Mouse (Mus musculus): Measurements from ENCODE around the gene Kcng4. TPM values are rescaled to one million over a fixed set of nuclear protein-coding genes. Genes with fewer than 3 reads are reported as not detected.

The Kcng4 gene
- total RNA-seq (2021): 1 to 10 TPM; 3.6 to 3.7 TPM

DNA sequence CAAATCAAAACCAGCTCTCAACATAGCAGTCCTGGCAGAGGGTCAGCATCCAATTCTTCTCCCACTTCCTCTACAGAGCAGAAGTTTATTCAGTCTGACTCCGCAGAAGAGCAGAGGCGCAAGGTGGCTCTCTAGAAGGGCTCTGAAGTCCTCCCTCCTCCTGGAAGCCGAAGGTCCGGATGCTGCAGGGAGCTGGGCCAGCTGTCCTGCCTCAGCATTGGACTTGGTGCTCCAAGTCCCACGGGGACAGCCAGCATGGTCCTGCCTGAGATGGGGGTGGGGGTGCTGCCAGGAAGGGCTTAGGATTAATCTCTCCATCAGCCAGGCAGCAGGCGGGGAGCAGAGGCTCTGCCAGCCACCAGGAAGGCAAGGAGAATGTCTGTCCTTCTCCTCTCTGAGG, at the start of gene Kcng4:
TSS of gene Kcng4 (minus strand) at position 303 of the 400 bp plus-strand sequence.
- DNase-seq: peak in 1 of 2 experiments; percentile 11

DNA sequence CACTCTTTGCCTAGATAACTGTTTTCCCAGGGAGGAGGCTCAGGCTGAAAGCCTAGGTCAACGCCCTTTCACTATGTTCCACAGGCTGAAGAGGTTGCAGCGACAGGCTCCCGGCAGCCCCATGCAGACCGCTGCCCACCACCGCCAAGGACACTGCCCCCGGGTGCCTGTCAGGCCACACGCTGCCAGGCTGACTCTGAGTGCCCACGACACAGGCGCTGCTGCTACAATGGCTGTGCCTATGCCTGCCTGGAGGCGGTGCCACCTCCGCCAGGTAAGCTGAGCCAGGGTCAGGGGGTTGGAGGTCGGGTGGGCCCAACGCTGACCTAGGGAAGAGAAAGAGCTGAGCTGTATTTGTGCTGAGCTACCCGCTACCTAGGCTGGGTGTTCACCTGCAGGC, 43.7 kb upstream of the Kcng4 start:
- no peak for DNase-seq

DNA sequence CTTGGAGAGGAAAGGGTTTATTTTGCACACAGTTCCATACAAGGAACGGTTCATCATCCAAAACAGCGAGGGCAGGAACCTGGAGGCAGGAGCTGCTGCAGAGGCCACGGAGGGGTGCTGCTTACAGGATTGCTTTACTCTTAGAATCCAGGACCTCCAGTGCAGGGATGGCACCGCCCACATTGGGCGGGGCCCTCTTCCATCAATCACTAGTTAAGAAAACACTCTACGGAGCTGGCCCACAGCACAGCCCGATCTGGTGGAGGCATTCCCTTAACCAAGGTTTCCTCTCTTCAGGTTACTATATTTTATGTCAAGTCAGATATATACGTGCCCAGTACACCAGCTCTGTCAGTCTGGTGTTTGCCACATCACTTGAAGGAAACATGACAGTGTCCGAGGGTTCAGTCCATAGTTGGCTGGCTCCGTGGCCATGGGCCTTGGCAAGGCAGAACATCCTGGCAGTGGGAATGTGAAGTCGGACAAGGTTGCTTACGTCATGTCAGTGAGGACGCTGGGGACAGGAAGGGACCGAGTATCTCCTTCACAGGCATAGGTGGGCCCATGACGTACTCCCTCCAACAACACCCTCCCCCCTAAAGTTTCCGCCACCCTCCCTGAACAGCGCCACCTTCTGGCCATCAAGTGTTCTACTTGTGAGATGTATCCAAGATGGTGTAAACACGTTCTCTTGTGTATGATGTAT, 42.8 kb upstream of the Kcng4 start:
- DNase-seq: no peak

DNA sequence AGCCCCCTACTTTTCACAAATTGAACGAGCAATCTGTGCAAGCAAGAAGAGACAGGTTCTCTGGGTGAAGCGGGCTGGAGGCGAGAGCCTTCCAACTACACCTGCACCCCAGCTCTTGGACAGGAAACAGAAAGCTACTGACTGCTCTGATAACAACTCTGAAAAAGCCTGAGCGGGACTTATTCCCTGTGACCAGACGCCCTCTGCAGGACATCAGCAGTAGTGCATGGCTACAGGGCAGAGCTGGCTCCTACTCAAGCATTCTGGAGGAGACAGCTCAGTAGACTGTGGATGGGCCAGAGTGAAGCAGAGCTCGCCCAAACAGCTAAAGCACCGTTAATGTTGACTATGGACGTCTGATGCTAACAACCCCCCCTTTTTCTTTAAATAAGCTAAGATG, 40.9 kb upstream of the Kcng4 start:
- DNase-seq: peak; percentile 85 to 87

DNA sequence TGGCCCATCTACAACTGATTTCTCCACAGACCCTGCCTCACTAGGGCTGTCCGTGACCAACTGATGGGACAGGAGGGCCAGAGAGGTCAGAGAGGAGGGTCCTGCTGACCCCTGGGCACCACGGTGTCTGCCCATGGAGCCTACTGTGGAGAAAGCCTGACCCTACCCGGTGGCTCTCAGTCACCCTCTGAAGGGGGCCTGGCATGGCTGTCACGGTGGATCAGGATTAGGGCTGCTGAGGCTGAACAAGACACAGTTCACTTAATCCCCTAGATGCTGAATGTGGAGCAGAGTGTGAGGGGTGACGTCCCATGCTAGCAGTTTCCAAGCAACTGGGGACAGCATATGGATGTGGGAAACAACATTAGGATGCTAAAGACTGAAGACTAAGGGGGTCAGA, 40.0 kb upstream of the Kcng4 start:
- DNase-seq: no peak

DNA sequence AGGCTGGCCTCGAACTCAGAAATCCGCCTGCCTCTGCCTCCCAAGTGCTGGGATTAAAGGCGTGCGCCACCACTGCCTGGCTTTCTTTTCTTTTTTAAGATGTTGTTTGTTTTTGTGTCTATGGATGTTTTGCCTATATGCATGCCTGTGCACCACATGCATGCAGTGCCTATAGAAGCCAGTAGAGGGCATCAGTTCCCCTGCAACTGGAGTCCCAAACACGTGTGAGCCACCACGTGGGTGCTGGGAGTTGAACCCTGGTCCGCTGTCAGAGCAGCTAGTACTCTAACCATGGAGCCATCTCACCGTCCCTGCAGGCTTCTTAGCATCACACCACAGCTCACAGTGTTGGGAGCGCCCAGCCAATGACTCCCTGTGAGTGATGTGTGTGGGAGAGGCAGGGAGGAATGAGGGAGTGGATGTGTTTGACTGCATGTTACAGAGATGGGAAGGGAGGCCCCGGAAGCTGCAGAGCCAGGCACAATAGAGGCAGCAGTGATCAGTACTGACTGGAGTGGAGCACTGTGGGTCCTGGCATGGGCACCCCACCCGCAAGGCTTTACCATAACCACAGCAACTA, 38.6 kb upstream of the Kcng4 start:
- no peak for DNase-seq

DNA sequence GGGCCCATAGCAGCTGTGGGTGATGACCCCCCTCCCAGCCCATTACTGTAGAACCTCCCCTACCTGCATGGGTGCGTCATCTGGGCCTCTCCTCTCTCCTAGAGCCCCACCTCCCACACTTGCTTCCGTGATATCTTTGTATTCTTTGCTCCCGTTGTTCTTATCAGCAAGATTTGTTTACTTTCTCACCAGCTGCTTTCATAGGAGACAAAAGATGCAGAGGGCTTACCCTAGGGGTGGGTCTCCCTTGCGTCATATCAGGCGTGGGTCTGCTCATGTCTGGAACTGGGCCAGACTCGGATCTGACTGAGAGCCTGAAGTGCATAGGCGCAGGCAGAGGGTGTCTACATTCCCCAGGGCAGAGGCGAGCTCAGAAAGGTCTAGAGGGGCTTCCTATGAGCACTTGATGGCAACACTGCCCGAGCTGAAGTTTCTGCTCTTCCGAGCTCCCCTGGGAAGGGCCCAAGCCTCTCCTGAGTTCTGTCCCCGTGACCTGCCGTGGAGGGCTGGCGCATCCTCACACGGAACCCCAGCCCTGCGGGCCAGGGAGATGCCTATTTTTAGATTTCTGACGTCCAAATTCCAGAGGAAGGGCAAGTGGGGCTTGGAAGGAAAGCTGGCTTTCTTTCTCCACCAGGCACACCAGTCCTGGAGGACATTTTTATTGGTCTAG, 35.1 kb upstream of the Kcng4 start:
- DNase-seq: no peak

DNA sequence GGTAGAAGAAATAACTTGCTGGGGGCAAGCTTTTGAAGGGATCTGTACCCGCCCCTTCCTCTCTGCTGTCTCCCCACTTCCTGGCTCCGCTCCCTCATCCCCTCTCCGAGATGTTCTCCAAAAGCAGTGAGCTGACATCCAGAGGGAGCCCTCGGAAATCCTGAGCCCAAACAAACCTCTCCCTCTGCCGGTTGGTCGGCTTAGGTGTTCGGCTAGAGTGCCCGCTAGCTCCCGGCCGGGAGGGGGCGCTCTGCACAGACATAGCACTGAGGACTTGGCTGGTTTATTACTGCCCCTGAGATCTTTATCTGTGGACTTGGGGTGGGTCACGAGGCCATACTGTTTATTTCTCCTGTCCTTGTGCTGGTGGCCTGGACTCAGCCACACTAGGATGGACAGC, 33.8 kb upstream of the Kcng4 start:
- no peak for DNase-seq

DNA sequence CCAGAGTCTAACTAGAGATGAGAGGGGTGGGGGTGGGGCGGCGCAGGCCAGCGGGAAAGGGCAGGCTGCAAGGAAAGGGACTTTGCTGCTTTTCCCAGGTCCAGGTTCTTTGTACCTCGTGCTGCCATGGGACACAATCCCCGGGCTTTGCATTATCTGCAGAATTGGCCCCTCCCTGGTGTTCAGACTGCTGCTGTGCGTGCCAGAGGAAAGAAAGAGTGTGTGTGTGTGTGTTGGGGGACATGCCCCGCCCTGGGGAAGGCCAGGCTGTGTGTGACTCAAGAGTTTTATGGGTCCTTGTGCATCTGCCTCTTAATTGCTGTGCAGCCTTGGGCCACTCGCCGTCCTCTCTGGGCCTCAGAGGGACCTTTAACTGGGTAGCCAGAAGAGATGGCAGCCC, 33.0 kb upstream of the Kcng4 start:
- DNase-seq: no peak

DNA sequence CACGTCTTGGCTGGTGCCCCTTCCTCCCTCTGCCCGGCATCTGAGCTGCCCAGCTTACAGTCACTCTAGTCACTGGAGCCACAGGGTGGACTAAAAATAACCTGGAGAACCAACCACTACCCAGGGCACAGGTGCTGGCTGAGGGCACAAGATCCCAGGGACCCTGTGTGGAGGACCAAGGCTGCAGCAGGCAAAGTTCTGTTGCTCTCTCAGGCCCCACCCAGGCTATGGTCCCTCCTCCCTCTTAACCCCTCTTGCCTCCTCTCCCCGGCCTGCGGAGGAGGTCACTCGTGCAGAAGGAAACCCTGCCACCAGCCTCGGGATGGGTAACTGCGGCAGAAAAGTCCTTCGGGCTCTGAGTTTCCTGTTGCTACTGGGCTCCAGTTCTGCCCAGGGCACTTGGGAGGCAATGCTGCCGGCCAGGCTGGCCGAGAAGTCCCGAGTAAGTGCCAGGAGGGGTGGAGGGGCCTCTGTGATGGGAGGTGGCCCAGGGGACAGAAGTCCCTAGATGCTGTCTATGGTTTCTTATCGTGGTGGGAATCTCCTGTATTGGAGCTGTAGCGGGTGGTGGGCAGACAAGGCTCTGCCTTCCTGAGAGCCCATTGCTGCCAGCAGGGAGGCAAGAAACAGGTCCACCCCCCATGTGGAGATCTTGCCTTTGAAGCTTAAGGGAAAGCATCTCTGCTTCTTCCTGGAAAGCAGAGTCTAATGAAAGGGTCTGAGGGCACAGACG, 30.9 kb upstream of the Kcng4 start, which contains the start of gene Wfdc1:
TSS of gene Wfdc1 (plus strand) at position 147 of the 733 bp plus-strand sequence.
- DNase-seq: no peak

DNA sequence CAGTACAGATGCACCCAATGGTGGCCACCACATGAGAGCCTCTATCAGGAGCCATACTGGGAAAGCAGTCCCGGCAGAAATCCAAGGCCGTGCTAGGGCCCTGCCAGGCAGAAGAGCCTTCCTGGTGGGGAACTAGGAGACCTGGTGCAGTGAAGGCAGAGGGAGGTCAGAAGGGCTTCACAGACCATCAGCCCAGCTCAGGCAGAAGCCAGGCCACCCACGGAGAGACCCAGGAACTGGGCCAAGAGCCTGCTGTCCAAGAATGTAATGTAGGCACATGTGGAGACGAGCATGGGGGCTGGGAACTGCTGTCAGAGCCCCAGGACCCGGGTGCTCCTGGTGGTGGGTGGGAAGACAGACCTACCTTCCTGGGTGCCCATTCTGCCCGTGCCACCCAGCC, 29.8 kb upstream of the Kcng4 start:
- DNase-seq: no peak

DNA sequence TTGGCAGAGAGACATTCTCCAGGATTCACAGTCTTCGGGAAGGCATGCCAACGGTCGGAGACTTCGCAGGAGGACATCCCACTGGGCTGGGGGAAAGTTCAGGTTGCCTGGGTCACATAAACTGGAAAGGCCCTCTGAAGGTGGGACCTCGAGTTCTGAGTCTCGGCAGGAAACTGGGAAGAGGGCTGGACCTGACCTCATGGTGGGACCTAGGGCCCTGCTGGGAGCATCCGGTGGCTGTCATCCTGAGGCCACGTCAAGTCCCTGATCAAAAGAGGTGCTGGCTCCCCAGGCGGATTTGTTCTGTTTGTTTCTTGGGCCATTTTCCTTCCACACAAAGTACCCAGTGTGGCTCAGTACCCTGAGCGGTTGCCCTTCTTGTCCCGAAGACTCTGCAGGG, 28.0 kb upstream of the Kcng4 start:
- DNase-seq: no peak

DNA sequence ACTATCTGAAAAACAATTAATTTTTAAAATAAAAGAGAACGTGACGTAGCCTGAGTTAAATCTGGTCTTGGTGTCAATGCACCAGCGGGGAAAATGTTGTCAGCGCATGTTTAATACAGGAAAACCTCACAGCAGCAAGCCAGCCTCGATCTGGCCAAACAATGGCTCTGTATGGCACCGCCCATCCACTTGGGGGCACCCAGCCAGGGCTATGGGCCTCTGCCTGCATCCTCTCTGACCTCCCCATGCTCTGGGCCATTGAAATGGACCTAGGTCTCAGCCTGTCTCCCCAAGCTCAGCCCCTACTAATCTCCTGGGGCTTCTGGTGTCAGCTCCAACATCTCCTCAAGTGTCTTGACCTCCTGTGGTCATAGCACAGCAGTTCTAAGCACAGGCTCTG, 26.4 kb upstream of the Kcng4 start:
- DNase-seq: no peak

DNA sequence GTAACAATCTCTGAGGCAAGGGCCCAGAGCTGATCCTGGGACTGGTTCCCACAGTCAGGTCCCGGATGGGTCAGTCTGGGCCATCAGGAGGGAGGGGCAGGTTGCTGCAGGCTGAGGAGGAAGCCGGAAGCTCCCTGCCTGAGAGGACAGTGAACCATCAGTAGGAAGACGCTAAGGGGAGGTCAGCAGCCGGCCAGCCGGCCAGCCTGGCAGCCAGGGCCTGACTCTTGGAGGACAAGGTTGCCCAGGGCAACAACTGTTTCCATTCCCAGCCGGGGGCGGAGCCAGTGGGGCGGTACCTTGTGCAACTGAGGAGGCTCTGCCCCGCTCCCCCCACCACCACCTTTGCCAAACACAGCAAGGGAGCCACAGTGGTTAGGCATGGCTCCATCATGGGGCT, 25.6 kb upstream of the Kcng4 start:
- no peak for DNase-seq

DNA sequence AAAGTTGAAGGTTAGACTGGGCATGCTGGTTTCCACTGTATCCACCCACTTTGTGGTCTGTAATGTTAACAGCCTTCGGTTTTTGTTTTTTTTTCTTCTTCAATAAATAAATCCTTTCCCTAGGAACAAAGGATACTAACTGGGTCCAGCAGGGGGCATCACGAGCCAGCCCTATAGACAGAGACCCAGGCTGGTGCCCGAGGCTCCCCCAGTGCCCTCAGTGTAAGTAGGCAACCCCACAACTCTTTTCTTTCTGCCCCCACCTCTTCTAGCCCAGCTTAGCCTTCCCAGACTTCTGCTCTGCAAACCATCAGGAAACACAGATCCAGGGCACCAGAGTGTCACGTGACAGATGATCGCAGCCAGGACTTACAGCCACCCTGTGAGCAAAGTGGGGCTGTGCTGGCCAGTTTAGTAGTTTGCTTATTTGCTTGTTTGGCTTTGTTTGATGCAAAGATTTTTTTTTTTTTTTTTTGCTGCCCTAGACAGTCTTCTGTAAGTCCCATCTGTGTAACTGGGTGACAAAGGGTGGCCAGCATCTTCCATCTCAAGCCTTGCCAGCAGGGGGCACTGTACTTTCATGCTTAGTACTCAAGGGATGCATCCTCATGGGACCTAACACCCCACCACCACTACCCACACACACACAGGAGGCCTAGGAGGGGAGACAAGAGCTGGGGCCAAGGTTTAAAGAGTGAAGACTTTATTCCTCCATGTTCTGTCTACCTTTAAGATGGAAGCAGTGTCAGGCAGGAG, 21.4 kb upstream of the Kcng4 start:
- no peak for DNase-seq

DNA sequence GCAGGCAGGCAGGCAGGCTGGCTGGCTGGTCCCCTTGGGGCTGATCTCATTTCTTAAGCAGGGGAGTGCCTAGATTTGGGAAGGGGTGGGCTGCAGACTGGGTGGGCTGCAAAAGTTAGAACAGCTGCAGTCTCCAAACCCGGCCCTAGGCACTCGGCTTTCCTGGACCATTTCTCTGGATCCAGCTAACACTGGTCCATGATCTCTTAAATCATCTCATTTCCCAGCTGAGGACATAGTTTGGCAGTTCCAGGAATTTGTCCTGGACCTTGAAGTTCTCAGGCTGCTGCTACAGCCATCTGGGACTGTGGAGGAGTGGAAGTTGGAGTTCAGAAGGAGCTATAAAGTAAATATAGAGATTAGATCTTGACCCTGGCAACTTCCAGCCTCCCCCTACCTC, 15.8 kb upstream of the Kcng4 start:
- DNase-seq: no peak

DNA sequence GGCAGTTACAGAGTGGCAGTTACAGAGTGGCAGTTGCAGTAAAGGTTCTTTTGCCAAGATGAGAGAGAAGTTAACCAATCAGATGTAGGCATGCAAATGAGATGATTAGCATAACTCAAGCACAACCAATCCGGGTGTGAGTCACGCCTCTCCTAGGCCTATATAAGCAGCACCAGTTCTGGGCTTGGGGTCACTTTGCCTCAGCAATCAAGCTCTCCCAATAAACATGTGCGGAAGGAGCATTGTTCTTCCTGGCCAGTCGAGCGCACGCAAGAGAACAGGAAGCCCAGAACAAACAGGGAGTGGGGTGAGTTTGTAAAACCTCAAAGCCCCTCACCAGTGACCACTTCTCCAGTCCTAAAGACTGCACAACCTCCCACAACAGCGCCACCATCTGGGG, 11.4 kb upstream of the Kcng4 start:
- DNase-seq: no peak

DNA sequence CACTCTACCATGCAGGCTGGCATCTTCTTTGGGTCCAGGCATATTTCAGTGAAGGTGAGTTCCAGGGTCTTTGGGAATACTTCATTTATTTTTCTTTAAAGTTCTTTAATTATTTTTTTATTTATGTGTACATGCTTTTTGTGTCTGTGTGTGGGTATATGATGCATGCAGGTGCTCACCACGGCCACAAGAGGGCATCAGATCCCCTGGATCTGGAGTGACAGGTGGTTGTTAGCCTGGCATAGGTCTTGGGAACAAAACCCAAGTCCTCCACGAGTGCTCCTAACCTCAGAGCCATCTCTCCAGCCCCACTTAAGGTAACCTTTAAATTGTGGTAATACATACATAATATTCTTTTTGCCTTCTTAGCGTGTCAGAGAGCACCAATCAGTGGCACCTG, 10.7 kb upstream of the Kcng4 start:
- DNase-seq: no peak

DNA sequence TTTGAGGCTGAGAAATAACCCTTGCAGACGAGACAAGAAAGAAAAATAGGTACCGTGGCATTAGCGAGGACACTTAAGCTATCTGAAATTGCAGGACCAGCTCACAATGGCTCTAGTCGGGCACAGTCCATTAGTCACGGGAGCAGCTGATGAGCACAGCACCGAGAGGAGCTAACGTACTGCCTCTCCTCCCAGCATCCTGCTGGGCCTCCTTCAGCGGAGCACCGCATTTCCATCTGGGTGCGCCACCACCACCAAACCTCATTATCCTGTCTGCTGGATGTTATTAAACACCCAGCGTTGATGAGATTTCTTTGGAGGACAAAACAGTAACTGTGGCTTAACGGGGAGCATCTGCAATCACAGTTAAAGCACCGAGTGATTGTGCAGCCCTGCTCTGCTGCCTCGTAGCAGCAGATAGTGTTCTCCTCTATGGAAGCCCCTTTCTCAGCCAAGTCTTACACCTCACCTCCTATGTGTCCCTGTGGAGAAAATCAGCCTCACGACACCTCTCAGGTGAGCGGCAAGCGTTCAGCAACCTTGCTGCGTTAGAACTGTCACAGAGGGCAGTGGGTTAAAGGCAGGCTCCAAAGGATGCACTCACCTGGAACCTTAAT, 9.6 kb upstream of the Kcng4 start:
- DNase-seq: no peak

DNA sequence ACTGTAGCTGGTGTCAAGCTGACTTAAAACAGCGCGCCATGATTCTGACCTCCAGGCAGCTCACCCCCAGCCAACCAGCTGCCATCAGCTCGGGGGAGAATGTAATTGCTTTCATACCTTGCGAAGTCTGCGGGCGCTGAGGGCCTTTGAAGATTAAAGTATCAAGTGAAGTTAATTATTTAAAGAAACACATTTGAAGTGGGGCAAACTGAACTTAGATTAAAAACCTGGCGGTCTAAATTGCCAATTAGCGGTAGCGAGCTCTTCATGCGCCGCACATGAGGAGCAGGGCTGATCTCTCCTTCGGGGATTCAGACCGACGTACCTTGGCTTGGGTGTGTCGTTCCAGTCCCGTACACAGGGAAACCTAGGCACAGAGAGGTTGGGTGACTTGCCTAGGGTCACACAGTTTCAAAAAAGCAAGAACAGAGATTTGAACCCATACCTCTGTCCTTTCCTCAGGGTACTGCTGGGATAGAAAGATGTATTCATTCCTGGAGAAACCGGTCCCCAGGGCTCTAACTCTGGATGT, 9.0 kb upstream of the Kcng4 start:
- no peak for DNase-seq

DNA sequence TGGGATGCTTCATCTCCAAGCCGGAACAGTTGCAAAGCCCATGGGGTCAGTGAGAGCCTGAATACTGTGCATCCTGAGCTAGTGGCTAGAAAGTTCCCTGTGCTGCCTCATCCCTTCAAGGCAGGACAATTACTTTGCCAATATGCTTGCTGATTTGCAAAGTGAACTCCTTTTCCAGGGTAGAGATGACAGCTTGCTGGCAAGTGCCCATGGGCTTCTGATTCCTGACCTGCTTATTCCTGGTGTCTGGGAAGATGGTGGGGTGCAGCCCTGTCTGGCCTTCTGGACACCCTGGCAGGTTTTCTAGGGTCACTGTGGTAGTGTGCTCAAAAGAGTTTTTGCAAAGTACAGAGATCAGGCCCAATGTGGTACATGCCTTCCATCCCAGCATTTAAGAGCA, 7.5 kb upstream of the Kcng4 start:
- no peak for DNase-seq

DNA sequence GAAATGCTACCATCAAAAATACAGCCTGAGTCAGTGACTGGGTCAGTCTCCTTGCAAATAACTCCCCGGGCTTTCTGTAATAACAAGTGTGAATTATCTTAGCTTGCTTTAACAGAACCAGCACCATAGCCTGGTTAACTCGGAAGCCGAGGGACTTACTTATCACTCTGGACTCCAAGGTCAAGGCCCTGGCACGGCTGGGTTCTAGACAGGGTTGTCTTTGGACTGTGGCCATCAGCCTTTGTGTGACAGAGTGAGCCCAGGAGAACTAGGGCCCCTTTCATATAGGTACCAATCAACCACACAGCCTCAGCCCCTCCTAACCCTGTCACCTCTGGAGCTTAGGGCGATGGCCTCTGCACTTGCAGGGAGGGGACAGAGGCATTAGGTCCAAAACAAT, 5.6 kb upstream of the Kcng4 start:
- DNase-seq: no peak

Data from layer of hippocampus, postnatal 36 days (tissue).